Mouse (Mus musculus) midbrain, postnatal 0 days (tissue): ENCODE results near the gene Becn1. TPM values are rescaled to one million over a fixed set of nuclear protein-coding genes. Genes with fewer than 3 reads are reported as not detected.
A peak's percentile ranks its signal among the peaks of the same experiment; 100 is the strongest.
"Not testable (repeated sequence)": the region's sequence is repeated elsewhere in the genome, so short reads cannot be mapped to it uniquely, and the experiment has no call there.

ENCODE experiments used
- ATAC-seq: fragments of 200-750 bp; cut with Nextera tagmentation; 2 replicates; pipeline ENCODE4 v1.8.0; 2017; ENCODE audit warnings: moderate number of reproducible peaks, mild to moderate bottlenecking, moderate TSS enrichment, moderate library complexity; ENCODE audit not compliant: low FRiP score
- DNase-seq: peaks from one replicate; pipeline ENCODE4 v3.0.0-alpha.2; 2015; ENCODE audit warnings: low spot score
- H3K27ac ChIP-seq: fragments of 300-500 bp; sonication (generic); 2 replicates; pipeline ENCODE4 v1.5.1; 2014; ENCODE audit warnings: low read depth, mild to moderate bottlenecking, low read length, mixed read lengths
- H3K27me3 ChIP-seq: fragments of 300-500 bp; sonication (generic); 2 replicates; pipeline ENCODE4 v1.6.1; 2014; ENCODE audit warnings: low read length, control low read depth, mixed read lengths; ENCODE audit not compliant: insufficient read depth
- H3K36me3 ChIP-seq: fragments of 300-500 bp; sonication (generic); 2 replicates; pipeline ENCODE4 v1.6.1; 2014; ENCODE audit warnings: low read length, control low read depth, mixed read lengths; ENCODE audit not compliant: insufficient read depth
- H3K4me1 ChIP-seq: fragments of 300-500 bp; sonication (generic); 2 replicates; pipeline ENCODE4 v1.6.1; 2014; ENCODE audit warnings: mild to moderate bottlenecking, control low read depth, antibody characterized with exemption, low read length, mixed read lengths; ENCODE audit not compliant: insufficient read depth
- H3K4me2 ChIP-seq: fragments of 300-500 bp; sonication (generic); 2 replicates; pipeline ENCODE4 v1.6.1; 2014; ENCODE audit warnings: low read depth, mild to moderate bottlenecking, low read length, mixed read lengths; ENCODE audit not compliant: poor library complexity, severe bottlenecking
- H3K4me3 ChIP-seq: fragments of 300-500 bp; sonication (generic); 2 replicates; pipeline ENCODE4 v1.5.1; 2014; ENCODE audit warnings: low read depth, mild to moderate bottlenecking, low read length, moderate library complexity
- H3K9ac ChIP-seq: fragments of 300-500 bp; sonication (generic); replicated peaks from 2 replicates; pipeline ENCODE4 v1.6.1; 2014; ENCODE audit warnings: mild to moderate bottlenecking, low read length, moderate library complexity, mixed read lengths; ENCODE audit not compliant: poor library complexity, severe bottlenecking
- H3K9me3 ChIP-seq: fragments of 300-500 bp; sonication (generic); 2 replicates; pipeline ENCODE4 v1.6.1; 2016; ENCODE audit warnings: low read length, control low read depth
- CTCF ChIP-seq: IDR thresholded peaks from 2 replicates; pipeline ENCODE4 v1.5.1; 2016; ENCODE audit warnings: antibody characterized with exemption, mild to moderate bottlenecking
- WGBS: fragments of 180-500 bp; shearing (Covaris S2); extraction: QIAGEN DNeasy Blood & Tissue Kit; methylation state at CpG from one replicate; pipeline ENCODE4 v1.1.7; 2014; 5-methylcytosine and 5-hydroxymethylcytosine counted together
- polyA plus RNA-seq: library from polyadenylated mRNA; unstranded; fragments of >200 nt; fragmentation: Nextera tagmentation; extraction: Ambion mirVana; gene quantifications from 2 replicates; pipeline ENCODE4 v1.2.1, GENCODE M21; 2015
- total RNA-seq: library from RNA; depleted of rRNA; stranded (reverse); fragments of >200 nt; gene quantifications from 2 replicates; pipeline ENCODE4 v1.2.3, GENCODE M21; 2014

Gene Becn1
- total and polyA plus RNA-seq, 2 experiments from 2014 or later = 145 to 209 TPM

DNA sequence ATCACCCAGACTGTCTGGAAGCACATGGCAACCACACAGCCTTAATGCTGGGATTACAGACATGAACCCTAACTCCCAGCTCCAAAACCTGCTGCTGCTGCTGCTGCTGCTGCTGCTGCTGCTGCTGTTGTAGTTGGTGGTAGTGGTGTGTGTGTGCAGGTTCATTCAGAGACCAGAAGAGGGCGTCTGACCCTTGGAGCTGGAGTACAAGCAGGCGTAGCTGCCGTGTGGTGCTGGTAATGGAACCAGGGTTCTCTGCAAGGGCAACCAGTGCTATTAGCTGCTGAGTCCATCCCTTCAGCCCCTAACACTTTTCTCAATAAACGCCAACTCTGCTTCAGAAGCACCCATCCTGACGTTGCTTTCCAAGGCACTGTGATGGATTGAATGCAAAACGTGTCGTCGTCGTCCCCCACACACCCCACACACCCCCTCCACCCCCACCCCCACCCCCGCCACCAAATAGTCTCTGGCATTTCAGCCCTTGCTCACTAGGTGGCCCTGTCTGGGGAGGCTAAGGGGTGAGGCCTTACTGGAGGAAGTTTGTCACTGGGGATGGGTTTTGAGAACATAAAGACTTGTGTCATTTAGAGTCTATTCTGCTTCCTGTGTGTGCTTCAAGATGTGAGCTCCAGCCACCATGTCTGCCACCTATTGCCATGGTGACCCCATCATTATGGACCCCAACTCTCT is 45.1 kb upstream of the Becn1 start:
- Histone ChIP-seq H3K4me1 (no peaks in the 10 kb centered on the region), H3K27me3 (no peaks in the 10 kb centered on the region), H3K27ac (no peak overlapping the region), H3K4me3 (no peak overlapping the region), H3K9ac (no peak overlapping the region), H3K4me2 (no peak overlapping the region), H3K9me3 (no peaks in the 10 kb centered on the region), H3K36me3 (no peaks in the 10 kb centered on the region)
- 82% methylated on average over 10 of the region's 10 CpGs for WGBS
- no peak for TF ChIP-seq CTCF
- DNase-seq (no peak), ATAC-seq (no peak)

- Histone ChIP-seq H3K4me2 (peak overlapping the region; percentile 37), H3K9ac (peak overlapping the region; percentile 42; the same call in 1 of the 2 replicates), H3K27ac (0 out of 2 replicates have a peak overlapping the region, but pooled peaks have one; percentile 26), H3K9me3 (no peaks in the 10 kb centered on the region), H3K4me3 (peak overlapping the region; percentile 27), H3K27me3 (no peaks in the 10 kb centered on the region), H3K4me1 (peaks cover 11% of the 10 kb centered on the region; the same call in 1 of the 2 replicates), H3K36me3 (no peaks in the 10 kb centered on the region)
- WGBS = under 1% methylated on average over 8 of the region's 9 CpGs
- DNase-seq (peak; percentile 64), ATAC-seq (peak; percentile 63)
- no peak for TF ChIP-seq CTCF
Observed at GRCm38 (mm10) chr11:101338123-101338760, 36.2 kb upstream of the Becn1 start.

- 89% methylated on average over 9 of the region's 9 CpGs for WGBS
- no peak overlapping the region for H3K4me2 ChIP-seq
- H3K27me3 ChIP-seq = no peaks in the 10 kb centered on the region
Observed at GRCm38 (mm10) chr11:101335685-101336084, 33.6 kb upstream of the Becn1 start.

GRCm38 (mm10) chr11:101334516-101334915 is 32.4 kb upstream of the Becn1 start:
- Histone ChIP-seq H3K9ac (no peak overlapping the region), H3K4me1 (peaks cover 11% of the 10 kb centered on the region; the same call in 1 of the 2 replicates), H3K36me3 (no peaks in the 10 kb centered on the region), H3K9me3 (no peaks in the 10 kb centered on the region), H3K27me3 (no peaks in the 10 kb centered on the region), H3K4me2 (no peak overlapping the region), H3K4me3 (no peak overlapping the region), H3K27ac (no peak overlapping the region)
- TF ChIP-seq CTCF = no peak
- ATAC-seq (no peak), DNase-seq (no peak)
- 8% methylated on average over 6 of the region's 6 CpGs for WGBS

More at GRCm38 (mm10) chr11:101335685-101336084, 33.6 kb upstream of the Becn1 start:
- DNase-seq (no peak), ATAC-seq (no peak)
- Histone ChIP-seq H3K36me3 (no peaks in the 10 kb centered on the region), H3K27ac (no peak overlapping the region), H3K4me1 (peaks cover 11% of the 10 kb centered on the region; the same call in 1 of the 2 replicates), H3K9ac (no peak overlapping the region), H3K9me3 (no peaks in the 10 kb centered on the region), H3K4me3 (no peak overlapping the region)
- no peak for TF ChIP-seq CTCF

GRCm38 (mm10) chr11:101334023-101334422 is 31.9 kb upstream of the Becn1 start:
- no peak overlapping the region for H3K27ac ChIP-seq
- no peaks in the 10 kb centered on the region for H3K9me3 ChIP-seq
- 19% methylated on average over 10 of the region's 10 CpGs for WGBS
- no peaks in the 10 kb centered on the region for H3K36me3 ChIP-seq
- no peak overlapping the region for H3K4me3 ChIP-seq
- H3K4me1 ChIP-seq = peaks cover 11% of the 10 kb centered on the region; the same call in 1 of the 2 replicates
- no peak overlapping the region for H3K9ac ChIP-seq
- H3K4me2 ChIP-seq = no peak overlapping the region
- ATAC-seq = no peak
- TF ChIP-seq CTCF = no peak
- no peaks in the 10 kb centered on the region for H3K27me3 ChIP-seq
- no peak for DNase-seq

GRCm38 (mm10) chr11:101332537-101332936 is 30.5 kb upstream of the Becn1 start:
- DNase-seq (no peak), ATAC-seq (no peak)
- WGBS = 85% methylated on average over 3 of the region's 3 CpGs
- no peaks in the 10 kb centered on the region for H3K9me3 ChIP-seq
- no peak overlapping the region for H3K4me2 ChIP-seq
- peaks cover 4% of the 10 kb centered on the region; the same call in 1 of the 2 replicates for H3K4me1 ChIP-seq
- no peaks in the 10 kb centered on the region for H3K36me3 ChIP-seq
- TF ChIP-seq CTCF = no peak
- no peak overlapping the region for H3K4me3 ChIP-seq
- no peak overlapping the region for H3K9ac ChIP-seq
- no peak overlapping the region for H3K27ac ChIP-seq
- no peaks in the 10 kb centered on the region for H3K27me3 ChIP-seq

GRCm38 (mm10) chr11:101330961-101331360 is 28.9 kb upstream of the Becn1 start:
- DNase-seq, H3K4me2 ChIP-seq, H3K4me3 ChIP-seq, H3K36me3 ChIP-seq, H3K27me3 ChIP-seq, H3K9me3 ChIP-seq, H3K9ac ChIP-seq, H3K4me1 ChIP-seq, ATAC-seq, H3K27ac ChIP-seq: not testable (repeated sequence)
- 89% methylated on average over 6 of the region's 6 CpGs for WGBS
